Mouse (Mus musculus) adrenal gland, postnatal 25 days (tissue): ENCODE results near the gene Prdm5. TPM values are rescaled to one million over a fixed set of nuclear protein-coding genes. Genes with fewer than 3 reads are reported as not detected.

Experiments
- DNase-seq: peaks from one replicate; pipeline ENCODE4 v3.0.0; 2021; ENCODE audit warnings: mixed read lengths
- total RNA-seq: library from RNA; stranded (reverse); gene quantifications from 2 replicates; pipeline ENCODE4 v1.2.3, GENCODE M21; 2021

Gene Prdm5
- total RNA-seq, 1 experiment from 2014 or later: 19.9 TPM

DNA sequence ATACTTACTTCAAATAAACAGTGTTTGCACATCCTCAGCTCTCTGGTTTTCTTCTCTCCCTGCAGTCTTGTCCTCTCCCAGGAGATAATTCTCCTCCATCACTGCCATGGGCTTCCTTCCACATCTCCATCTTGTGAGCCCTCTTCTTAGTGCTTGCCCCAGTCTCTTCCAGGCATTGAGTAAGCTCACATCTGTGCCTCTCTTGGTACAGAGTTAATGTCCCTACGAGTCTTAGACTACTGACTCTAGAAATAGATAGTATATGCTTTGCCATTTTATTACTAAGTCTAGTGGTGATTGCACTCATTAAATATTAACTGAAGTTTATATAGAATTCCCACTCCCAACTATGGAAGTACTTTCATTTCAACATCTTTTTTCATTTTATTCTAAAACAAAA, 154.0 kb downstream of the Prdm5 start:
- no peak for DNase-seq

DNA sequence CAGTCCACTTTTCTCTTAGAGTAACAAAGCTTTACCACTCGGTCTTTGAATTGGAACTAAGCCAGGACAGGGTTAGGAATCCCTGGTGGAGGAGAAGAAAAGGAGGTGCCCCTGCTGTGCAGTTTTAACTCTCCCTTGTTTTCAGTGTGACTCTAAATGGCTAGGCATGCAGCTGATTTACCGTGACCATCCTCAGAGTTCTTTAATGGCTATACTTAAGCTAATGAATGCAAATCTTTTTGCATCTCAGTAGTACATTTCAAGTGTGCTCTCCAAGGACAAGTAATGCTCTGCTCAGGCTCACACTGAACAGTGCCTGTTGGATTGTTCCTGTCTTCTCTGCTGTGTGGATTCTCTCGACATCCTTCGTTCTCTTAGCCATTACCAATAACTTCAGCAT, 154.4 kb downstream of the Prdm5 start:
- DNase-seq: no peak

DNA sequence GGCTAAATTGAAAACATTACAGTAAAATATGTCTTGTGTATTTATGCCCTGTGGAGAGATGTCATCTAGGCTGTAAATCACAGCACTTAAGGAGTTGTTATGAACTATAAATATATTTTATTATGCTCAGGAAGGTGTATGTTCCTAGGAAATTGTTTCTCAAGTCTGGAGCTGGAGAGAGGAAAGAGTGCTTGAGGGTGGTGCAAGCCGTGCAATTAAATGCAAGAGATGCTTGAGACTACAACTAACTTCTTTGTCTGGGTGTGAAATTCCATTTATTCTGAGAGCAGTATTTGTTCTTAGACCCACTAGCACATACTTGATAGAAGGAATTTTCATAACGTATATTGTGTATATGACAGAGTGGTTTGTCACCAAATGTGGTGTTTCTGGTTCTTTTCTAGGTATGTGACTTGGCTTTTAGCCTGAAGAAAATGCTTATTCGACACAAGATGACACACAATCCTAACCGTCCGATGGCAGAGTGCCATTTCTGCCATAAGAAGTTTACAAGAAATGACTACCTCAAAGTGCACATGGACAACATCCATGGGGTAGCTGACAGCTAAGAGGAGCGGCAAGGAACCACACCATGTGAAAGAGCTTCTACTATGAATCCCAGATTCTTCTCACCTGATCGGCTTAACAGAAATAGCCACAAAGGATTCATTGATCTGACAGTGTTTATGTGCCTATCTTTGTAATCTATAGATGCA, 156.9 kb downstream of the Prdm5 start:
- no peak for DNase-seq

DNA sequence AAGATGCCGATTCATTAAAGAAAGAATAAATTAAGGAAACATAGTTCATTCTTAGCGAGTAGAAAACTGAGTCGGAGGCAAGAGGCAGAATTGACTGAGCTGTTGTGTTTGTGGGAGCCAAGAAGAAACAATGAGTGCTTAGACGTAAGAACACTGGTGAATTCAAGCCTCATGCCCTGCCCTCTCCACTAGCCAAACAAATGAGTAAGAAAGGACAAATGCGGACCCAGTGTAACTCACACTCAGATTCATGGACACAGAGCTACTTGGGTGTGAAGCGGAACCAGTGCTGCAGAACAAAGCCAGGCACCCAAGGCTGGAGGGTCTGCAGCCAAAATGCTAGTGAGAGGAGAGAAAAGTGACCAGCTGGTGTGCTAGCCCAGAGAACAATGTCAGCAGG, 171.7 kb downstream of the Prdm5 start:
- no peak for DNase-seq

DNA sequence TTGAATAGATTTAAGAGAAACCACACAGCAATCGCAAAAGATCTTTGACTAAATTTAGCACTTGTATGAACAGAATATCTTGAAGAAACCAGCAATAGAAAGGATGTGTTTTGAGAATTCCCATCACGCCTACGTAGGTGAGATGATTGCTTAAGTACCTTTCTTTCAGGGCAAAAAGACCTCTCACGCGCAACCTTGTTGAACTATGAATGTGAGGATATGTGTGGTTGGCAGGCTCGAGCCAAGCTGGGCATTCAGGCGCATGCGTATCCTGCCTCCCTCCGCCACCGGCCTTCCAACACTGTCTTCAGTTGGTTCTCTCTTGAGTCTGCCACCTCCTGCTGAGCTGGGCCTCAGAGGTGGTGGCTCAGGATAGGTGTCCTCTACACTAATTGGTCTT, 173.5 kb downstream of the Prdm5 start, which contains the start of gene 4930544G11Rik:
Gene 4930544G11Rik, plus strand, starts transcription at position 301 of the 400 bp plus-strand sequence.
- DNase-seq: no peak

DNA sequence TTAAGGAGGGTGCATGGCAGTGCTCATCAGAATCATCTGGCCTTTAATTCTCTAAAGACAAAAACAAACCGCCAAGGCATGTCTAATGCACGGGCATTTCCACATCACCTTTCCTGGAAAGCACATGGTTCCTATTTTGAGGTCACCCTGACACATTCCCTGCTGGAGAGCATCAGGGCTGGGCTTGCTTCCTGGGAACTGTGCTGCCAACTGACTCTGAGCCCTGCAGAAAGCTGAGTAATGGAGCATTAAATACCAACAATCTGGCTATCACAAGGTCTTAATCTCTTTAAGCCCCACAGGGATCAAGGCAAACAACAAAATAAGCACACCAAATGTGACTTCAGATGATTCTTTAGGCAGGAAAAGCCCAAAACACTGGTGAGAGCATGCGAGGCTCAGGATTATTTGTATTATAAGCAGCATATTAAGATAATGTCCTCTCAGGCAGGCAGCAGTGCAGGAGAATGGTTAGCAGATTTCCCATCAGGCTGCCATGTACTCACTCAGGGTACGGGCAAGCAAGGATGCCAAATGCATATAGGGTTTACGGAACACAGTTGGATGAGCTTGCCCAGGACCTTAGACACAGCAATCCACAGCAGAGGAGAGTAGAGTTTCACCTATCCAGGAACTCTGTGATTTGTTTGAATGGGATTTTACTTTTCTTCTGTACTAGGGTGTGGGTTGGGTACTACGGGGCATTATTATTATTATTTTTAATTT, 190.8 kb downstream of the Prdm5 start:
- DNase-seq: no peak

DNA sequence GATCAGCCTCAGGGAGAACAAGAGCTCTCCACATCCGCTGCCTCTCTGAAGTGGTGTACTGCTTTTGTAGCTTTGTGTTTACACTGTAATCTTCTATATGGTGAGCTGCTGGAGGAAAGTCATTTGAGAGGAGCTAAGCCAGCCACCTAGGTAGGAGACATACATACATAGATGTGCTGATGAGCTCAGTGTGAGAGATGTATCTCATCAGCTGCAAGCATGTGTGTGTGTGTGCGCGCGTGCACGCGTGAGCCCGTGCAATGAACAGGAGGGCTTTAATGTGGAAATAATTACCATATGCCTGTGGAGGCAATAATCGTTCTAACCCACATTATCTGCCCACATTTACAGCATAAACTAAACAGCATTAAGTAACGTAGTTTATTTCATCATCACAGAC, 191.6 kb downstream of the Prdm5 start:
- no peak for DNase-seq

Other genes starting within 250 kb of the Prdm5 start
- 1.6 and 2.7 TPM in 2 replicates for gene Ndnf, start 107.4 kb upstream of the Prdm5 start, total RNA-seq
- not detected in 2 replicates for gene 4930544G11Rik, start 173.6 kb downstream of the Prdm5 start, total RNA-seq